Mouse (Mus musculus): Measurements from ENCODE around the gene Xylt2. TPM values are rescaled to one million over a fixed set of nuclear protein-coding genes. Genes with fewer than 3 reads are reported as not detected.

The Xylt2 gene
- polyA plus RNA-seq, 1 experiment from 2014 or later, result 8.7 TPM

DNA sequence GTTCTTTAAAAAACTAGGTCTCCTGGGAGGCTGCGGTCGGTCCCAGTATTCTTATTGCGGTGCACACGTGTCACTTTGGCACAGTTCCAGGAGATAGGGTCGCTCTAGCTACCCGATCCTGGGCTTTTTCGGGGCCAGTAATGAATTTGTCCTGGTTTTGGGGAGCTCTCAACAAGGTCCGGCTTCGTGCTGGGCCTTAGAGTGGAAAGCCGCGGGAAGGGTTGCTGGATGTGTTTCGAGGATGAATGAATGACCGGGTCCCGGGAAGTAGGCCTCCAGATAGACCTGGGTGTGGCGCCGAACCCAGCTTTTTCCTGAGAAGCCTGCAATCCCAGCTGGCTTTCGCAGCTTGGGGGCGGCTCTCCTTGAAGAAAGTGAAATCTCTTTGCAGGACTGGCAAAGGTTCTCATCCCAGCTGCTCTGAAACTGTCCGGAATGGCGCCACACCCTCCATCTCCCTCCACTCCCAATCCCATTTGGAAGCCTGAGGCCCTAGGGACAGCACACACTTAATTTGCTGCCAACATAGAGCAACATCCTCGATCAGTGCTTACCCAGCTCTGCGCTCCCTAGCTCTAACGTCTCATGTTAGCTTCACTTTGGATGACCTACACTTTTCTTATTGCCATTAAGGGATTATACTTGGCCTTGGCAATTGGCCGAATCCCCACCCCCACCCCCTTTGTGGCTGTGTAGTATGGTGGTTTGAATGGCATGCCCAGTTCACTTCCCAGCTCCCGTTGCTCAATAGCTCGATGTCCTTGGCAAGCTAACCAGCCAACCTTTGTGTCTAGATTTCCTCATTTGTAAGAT is 46.9 kb downstream of the Xylt2 start:
- ATAC-seq, result peak; percentile 33; the same call in 1 of the 2 replicates
- peaks cover 14% of the 10 kb centered on the region for H3K4me1 ChIP-seq

DNA sequence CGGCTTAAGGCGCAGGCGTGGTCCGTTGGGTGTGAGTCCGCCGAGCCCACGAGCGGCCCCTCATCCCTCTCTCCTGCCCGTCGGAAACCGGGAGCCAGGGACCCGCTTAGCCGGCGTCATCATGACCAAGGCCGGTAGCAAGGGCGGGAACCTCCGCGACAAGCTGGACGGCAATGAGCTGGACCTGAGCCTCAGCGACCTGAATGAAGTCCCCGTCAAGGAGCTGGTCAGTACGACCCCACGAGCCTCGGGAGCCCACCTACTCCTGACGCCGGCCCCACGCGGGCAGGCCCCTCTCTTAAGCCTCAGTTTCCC is 47.5 kb downstream of the Xylt2 start:
- Histone ChIP-seq H3K9ac (peak overlapping the region; percentile 90), H3K9me3 (replicated peaks) (no peaks in the 10 kb centered on the region), H3K4me1 (peaks cover 14% of the 10 kb centered on the region), H3K4me3 (peak overlapping the region; percentile 99), H3K27ac (peak overlapping the region; percentile 63), H3K27me3 (no peaks in the 10 kb centered on the region), H3K4me2 (peak overlapping the region; percentile 93), H3K36me3 (ENCODE audit: poor library complexity, severe bottlenecking) (peaks cover 32% of the 10 kb centered on the region)
- ATAC-seq, result no peak; the same call in 1 of the 2 replicates
- WGBS, result under 1% methylated on average over 27 of the region's 28 CpGs

More for the DNA sequence above, 46.9 kb downstream of the Xylt2 start:
- H3K27ac ChIP-seq, result peak overlapping the region; percentile 63
- WGBS, result 9% methylated on average over 26 of the region's 26 CpGs
- no peaks in the 10 kb centered on the region for H3K27me3 ChIP-seq
- peak overlapping the region; percentile 90 for H3K9ac ChIP-seq
- H3K4me3 ChIP-seq, result peak overlapping the region; percentile 99
- H3K9me3 ChIP-seq (replicated peaks), result no peaks in the 10 kb centered on the region
- peak overlapping the region; percentile 93 for H3K4me2 ChIP-seq
- peaks cover 37% of the 10 kb centered on the region for H3K36me3 ChIP-seq (ENCODE audit: poor library complexity, severe bottlenecking)

DNA sequence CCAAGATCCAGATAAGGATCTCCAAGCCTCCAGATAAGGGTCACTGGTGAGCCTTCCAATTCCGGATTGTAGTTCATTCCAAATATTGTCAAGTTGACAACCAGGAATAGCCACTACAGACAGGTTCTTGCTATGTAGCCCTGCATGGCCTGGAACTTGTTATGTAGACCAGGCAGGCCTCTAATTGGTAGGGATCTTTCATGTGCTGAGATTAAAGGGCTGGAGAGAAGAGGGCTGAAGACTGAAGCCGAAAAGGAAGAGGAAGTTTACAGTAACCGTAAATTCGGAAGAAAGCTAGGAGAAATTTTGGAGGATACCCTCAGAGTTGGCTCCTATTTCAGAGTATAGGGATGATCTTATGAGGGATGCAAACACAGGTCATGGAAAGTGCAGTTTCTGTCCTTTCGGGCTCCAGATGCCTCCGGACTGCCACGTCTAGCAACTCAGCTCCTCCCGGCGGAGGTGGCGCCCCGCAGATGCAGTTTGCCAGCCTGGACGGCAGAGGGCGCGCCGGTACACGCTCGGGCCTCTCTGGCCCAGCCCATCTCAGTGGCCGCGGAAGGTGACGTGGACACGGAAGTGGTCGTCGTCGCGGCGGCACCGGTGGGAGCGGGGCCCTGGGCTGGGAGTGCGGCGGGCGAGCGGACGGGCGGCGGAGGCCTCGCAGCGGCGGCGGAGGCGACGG is 48.0 kb downstream of the Xylt2 start, which contains the start of gene Lrrc59:
Gene Lrrc59 (plus strand): TSS at position 569 of the 685 bp plus-strand sequence.
- Histone ChIP-seq H3K4me3 (peak within 1 kb of the TSS; percentile 99), H3K27ac (peak within 1 kb of the TSS; percentile 63), H3K9ac (peak within 1 kb of the TSS; percentile 90), H3K4me1 (peaks cover 14% of the 10 kb centered on the region), H3K4me2 (peak within 1 kb of the TSS; percentile 93), H3K9me3 (replicated peaks) (no peaks in the 10 kb centered on the region), H3K36me3 (ENCODE audit: poor library complexity, severe bottlenecking) (peaks cover 27% of the 10 kb centered on the region), H3K27me3 (no peaks in the 10 kb centered on the region)
- peak; percentile 98 for ATAC-seq
- WGBS, result 7% methylated on average over 37 of the region's 41 CpGs

DNA sequence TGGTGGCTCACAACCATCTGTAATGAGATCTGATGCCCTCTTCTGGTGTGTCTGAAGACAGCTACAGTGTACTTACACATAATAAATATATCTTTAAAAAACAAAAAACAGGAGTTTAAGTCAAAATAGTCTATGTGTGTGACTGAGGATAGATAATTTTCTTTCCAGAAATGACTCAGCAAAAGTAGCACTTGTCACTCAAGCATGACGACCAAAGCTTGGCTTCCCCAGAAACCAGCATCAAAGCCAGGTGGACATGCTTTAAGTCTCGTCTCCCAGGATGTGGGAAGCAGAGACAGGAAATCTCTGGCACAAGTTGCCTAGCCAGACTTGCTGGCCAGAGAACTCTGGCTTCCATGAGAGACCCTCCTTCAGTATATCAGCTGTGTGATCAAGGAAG is 55.2 kb downstream of the Xylt2 start:
- 81% methylated on average over 2 of the region's 2 CpGs for WGBS
- ATAC-seq, result no peak
- 0 out of 2 replicates have a peak, but pooled peaks cover 5% of the 10 kb centered on the region for H3K27me3 ChIP-seq
- H3K36me3 ChIP-seq (ENCODE audit: poor library complexity, severe bottlenecking), result no peaks in the 10 kb centered on the region
- no peak overlapping the region for H3K9ac ChIP-seq
- no peak overlapping the region for H3K4me3 ChIP-seq
- H3K4me1 ChIP-seq, result no peaks in the 10 kb centered on the region
- no peak overlapping the region for H3K4me2 ChIP-seq
- H3K9me3 ChIP-seq (replicated peaks), result no peaks in the 10 kb centered on the region
- H3K27ac ChIP-seq, result no peak overlapping the region

DNA sequence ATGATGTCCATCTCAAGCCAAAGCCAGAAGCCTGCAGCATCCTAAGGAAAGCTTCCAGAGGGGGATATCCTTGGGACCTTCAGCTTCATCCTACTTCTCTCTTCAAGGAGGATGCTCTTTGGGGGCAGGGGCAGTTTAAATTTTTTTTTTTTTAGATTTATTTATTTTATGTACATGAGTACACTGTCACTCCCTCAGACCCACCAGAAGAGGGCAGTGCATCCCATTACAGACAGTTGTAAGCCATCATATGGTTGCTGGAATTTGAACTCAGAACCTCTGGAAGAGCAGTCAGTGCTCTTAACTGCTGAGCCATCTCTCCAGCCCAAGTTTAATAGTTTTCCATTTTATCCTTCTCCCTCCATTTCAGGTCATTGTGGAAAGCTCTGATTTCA is 55.9 kb downstream of the Xylt2 start:
- no peak overlapping the region for H3K27ac ChIP-seq
- H3K27me3 ChIP-seq, result 0 out of 2 replicates have a peak, but pooled peaks cover 5% of the 10 kb centered on the region
- H3K9ac ChIP-seq, result no peak overlapping the region
- no peak overlapping the region for H3K4me2 ChIP-seq
- ATAC-seq, result no peak
- H3K4me3 ChIP-seq, result no peak overlapping the region
- no peaks in the 10 kb centered on the region for H3K4me1 ChIP-seq
- no peaks in the 10 kb centered on the region for H3K36me3 ChIP-seq (ENCODE audit: poor library complexity, severe bottlenecking)
- no peaks in the 10 kb centered on the region for H3K9me3 ChIP-seq (replicated peaks)

DNA sequence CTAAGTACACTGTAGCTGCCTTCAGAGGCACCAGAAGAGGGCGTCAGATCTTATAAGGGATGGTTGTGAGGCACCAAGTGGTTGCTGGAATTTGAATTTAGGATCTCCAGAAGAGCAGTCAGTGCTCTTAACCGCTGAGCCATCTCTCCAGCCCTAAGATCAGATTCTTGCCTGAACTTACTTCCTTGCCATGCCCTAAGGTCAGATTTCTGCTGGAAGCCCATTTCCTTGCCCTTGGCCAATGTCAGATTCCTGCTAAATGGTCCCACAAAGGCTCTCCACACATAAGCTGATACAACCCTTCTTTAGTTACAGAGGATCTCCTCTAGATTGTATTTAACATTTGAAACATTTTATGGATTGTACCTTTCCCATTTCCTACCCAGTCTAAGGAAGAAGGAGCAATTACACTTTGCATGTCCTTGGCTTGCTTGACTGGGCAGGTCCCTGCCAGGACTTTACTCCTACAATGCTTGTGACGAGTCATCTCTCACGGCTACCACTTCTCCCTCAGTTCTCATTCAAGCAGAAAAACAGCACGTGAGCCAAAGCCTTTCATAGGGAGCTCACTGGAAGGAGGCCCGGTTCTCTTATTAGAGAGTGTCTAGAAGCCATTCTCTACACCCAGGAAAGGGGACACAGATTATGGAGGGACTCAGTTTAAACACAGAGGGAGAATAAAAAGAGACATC is 56.4 kb downstream of the Xylt2 start:
- H3K9me3 ChIP-seq (replicated peaks), result no peaks in the 10 kb centered on the region
- H3K36me3 ChIP-seq (ENCODE audit: poor library complexity, severe bottlenecking), result no peaks in the 10 kb centered on the region
- no peaks in the 10 kb centered on the region for H3K4me1 ChIP-seq
- no peak for ATAC-seq
- H3K4me2 ChIP-seq, result no peak overlapping the region
- no peak overlapping the region for H3K4me3 ChIP-seq
- WGBS, result 55% methylated on average over 6 of the region's 6 CpGs
- H3K27ac ChIP-seq, result no peak overlapping the region
- H3K9ac ChIP-seq, result no peak overlapping the region
- 0 out of 2 replicates have a peak, but pooled peaks cover 7% of the 10 kb centered on the region for H3K27me3 ChIP-seq

DNA sequence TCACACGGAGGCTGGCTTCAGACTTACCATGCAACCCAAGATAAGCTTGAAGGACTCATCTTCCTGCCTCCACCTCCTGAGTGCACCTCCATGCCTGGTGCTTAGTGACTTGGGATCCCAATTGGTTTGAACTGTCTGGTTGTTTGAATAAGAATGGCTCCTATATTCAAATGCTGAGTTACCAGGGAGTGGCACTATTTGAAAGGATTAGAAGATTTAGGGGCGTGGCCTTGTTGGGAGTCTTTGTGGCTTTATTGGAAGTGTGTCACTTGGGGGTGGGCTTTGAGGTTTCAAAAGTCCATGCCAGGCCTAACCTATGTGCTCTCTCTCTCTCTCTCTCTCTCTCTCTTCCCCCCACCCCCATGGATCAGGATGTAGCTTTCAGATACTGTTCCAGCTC is 59.7 kb downstream of the Xylt2 start:
- Histone ChIP-seq H3K36me3 (ENCODE audit: poor library complexity, severe bottlenecking) (no peaks in the 10 kb centered on the region), H3K4me1 (no peaks in the 10 kb centered on the region), H3K4me2 (no peak overlapping the region), H3K27me3 (peaks cover 11% of the 10 kb centered on the region; the same call in 1 of the 2 replicates), H3K9ac (no peak overlapping the region), H3K4me3 (no peak overlapping the region), H3K27ac (no peak overlapping the region), H3K9me3 (replicated peaks) (no peaks in the 10 kb centered on the region)
- ATAC-seq, result no peak
- 87% methylated on average over 2 of the region's 2 CpGs for WGBS

DNA sequence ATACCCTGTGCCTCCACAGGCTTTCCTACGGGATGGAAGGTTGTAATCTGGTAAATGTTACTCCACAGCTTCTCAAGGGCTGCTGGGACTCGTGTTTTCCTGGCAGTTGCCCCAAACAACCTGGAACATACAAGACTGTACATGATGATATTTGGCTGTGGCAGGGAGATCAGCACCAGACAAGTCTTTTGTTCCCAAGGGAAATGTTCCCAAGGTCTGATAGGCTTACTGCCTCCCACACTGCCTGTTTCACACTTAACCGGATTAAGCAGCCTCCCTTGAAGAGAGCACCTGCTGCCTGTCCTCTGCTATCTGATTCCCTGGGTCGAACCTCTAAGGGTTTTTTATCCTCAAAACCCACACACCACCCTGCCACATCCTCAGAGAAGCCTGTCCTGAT is 61.8 kb downstream of the Xylt2 start:
- ATAC-seq, result no peak
- 25% methylated on average over 4 of the region's 4 CpGs for WGBS
- H3K4me2 ChIP-seq, result no peak overlapping the region
- no peaks in the 10 kb centered on the region for H3K4me1 ChIP-seq
- no peak overlapping the region for H3K4me3 ChIP-seq
- no peaks in the 10 kb centered on the region for H3K9me3 ChIP-seq (replicated peaks)
- no peak overlapping the region for H3K9ac ChIP-seq
- no peak overlapping the region for H3K27ac ChIP-seq
- H3K27me3 ChIP-seq, result peaks cover 6% of the 10 kb centered on the region; the same call in 1 of the 2 replicates
- H3K36me3 ChIP-seq (ENCODE audit: poor library complexity, severe bottlenecking), result no peaks in the 10 kb centered on the region

DNA sequence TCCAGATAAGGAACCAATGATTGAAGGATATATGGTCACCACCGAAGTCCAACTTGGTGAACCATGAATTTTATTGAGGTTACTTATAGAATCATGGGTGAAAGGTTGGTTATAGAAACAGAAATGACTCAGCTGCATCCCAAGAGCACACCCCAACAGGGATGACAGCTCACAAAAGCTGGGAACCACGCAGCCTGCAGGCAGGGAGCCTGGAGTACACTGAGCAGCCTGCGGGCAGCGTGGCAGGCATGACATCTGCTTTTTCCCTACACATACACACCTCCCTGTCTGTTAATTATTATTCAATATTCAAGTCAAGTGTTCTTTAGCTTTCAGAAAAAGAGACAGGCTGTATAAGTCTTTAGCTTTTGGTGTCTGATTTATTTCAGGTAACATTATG is 62.7 kb downstream of the Xylt2 start:
- Histone ChIP-seq H3K4me1 (no peaks in the 10 kb centered on the region), H3K9ac (no peak overlapping the region), H3K4me3 (no peak overlapping the region), H3K9me3 (replicated peaks) (no peaks in the 10 kb centered on the region), H3K27ac (no peak overlapping the region), H3K27me3 (peaks cover 6% of the 10 kb centered on the region; the same call in 1 of the 2 replicates), H3K36me3 (ENCODE audit: poor library complexity, severe bottlenecking) (no peaks in the 10 kb centered on the region), H3K4me2 (no peak overlapping the region)
- no peak for ATAC-seq
- WGBS, result 89% methylated on average over 4 of the region's 4 CpGs

Other genes with a start within 250 kb of the Xylt2 start
- 5.4 and 8.4 TPM in 2 replicates for gene Cacna1g, start 203.3 kb downstream of the Xylt2 start, polyA plus RNA-seq (2015; fragmentation: Nextera tagmentation; extraction: Ambion mirVana)
- 0.18 TPM in 1 of 2 replicates, not detected in the other for gene Spata20, start 191.3 kb downstream of the Xylt2 start, polyA plus RNA-seq (2015; fragmentation: Nextera tagmentation; extraction: Ambion mirVana)
- 0.15 and 0.34 TPM in 2 replicates for gene Epn3, start 177.5 kb downstream of the Xylt2 start, polyA plus RNA-seq (2015; fragmentation: Nextera tagmentation; extraction: Ambion mirVana)
- gene Mycbpap, start 155.8 kb downstream of the Xylt2 start, polyA plus RNA-seq (2015; fragmentation: Nextera tagmentation; extraction: Ambion mirVana), result 2.2 and 2.5 TPM in 2 replicates
- gene Rsad1, start 128.3 kb downstream of the Xylt2 start, polyA plus RNA-seq (2015; fragmentation: Nextera tagmentation; extraction: Ambion mirVana), result 3.1 and 3.7 TPM in 2 replicates
- 0.14 and 0.19 TPM in 2 replicates for gene Chad, start 112.5 kb downstream of the Xylt2 start, polyA plus RNA-seq (2015; fragmentation: Nextera tagmentation; extraction: Ambion mirVana)
- gene Acsf2, start 75.6 kb downstream of the Xylt2 start, polyA plus RNA-seq (2015; fragmentation: Nextera tagmentation; extraction: Ambion mirVana), result 1.4 and 1.8 TPM in 2 replicates
- 165 and 182 TPM in 2 replicates for gene Lrrc59, start 47.7 kb downstream of the Xylt2 start, polyA plus RNA-seq (2015; fragmentation: Nextera tagmentation; extraction: Ambion mirVana)
- 144 and 153 TPM in 2 replicates for gene Mrpl27, start 23.7 kb downstream of the Xylt2 start, polyA plus RNA-seq (2015; fragmentation: Nextera tagmentation; extraction: Ambion mirVana)
- 26.6 and 31.7 TPM in 2 replicates for gene Eme1, start 23.6 kb downstream of the Xylt2 start, polyA plus RNA-seq (2015; fragmentation: Nextera tagmentation; extraction: Ambion mirVana)
- gene Gm11541, start 27.0 kb upstream of the Xylt2 start, polyA plus RNA-seq (2015; fragmentation: Nextera tagmentation; extraction: Ambion mirVana), result not detected in 2 replicates
- not detected in 2 replicates for gene Cdc34b, start 64.3 kb upstream of the Xylt2 start, polyA plus RNA-seq (2015; fragmentation: Nextera tagmentation; extraction: Ambion mirVana)
- not detected in 2 replicates for gene Tmem92, start 105.2 kb upstream of the Xylt2 start, polyA plus RNA-seq (2015; fragmentation: Nextera tagmentation; extraction: Ambion mirVana)

Data from forebrain, embryonic 13.5 days (tissue).